Mouse (Mus musculus) left cerebral cortex, postnatal 25 days (tissue): ENCODE measurements around the gene Itga4. TPM values are rescaled to one million over a fixed set of nuclear protein-coding genes. Genes with fewer than 3 reads are reported as not detected.

ENCODE experiments used
- DNase-seq, 2 experiments: peaks; one replicate each; pipeline ENCODE4 v3.0.0; 2022; ENCODE audit warnings: low spot score in 2 of 2, mixed read lengths in 1 of 2
- intact Hi-C: fragments of 180-260 bp; cut with DNase I; formaldehyde crosslinking; loops from one replicate; pipeline ENCODE4 v1.15.1; 2025
- total RNA-seq, 2 experiments: library from RNA; stranded (reverse); gene quantifications; 2 replicates each; pipeline ENCODE4 v1.2.3; 2021

The Itga4 gene
- total RNA-seq: 10 to 100 TPM; 12.1 to 12.2 TPM

DNA sequence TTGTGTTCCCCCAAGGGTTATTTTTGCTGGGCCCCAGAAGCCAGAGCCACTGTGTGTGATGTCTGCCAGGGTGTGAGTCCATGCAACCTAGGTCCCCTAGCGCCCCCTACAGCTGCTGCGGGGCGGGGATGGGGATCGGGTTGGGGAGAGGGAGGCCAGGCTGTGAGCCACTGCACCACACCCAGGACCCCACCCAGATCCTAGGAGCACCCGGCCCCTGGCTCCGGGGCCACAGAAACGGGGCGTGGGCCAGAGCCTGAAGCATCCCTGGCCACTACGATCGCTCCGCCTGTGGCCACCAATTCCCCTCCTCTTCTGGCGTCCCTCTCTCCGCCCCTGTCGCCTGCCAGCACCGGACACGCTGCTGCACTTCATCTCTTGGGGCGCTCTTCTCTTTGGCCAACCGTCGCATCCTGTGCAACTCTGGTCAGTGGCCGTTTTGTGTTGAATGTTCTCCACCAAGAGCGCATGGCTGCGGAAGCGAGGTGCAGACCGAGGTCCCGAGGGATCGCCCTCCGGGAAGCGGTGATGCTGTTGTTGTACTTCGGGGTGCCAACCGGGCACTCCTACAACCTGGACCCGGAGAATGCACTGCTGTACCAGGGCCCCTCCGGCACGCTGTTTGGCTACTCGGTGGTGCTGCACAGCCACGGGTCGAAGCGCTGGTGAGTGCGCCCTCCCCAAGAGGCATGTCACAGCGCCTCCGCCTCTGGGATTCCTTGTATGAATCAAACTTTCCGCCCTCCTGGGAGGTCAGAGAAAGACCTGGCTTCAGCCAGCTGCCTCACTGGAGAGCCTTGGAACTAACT is at the start of gene Itga4:
TSS of gene Itga4 (plus strand) at position 235 of the 809 bp plus-strand sequence.
- intact Hi-C loops: loop anchor here (2.0 to 10.0 kb wide), 2 partner anchors 293 to 1211 kb away; no protein-coding TSS in a partner anchor
- peak; percentile 59 to 76 for DNase-seq

DNA sequence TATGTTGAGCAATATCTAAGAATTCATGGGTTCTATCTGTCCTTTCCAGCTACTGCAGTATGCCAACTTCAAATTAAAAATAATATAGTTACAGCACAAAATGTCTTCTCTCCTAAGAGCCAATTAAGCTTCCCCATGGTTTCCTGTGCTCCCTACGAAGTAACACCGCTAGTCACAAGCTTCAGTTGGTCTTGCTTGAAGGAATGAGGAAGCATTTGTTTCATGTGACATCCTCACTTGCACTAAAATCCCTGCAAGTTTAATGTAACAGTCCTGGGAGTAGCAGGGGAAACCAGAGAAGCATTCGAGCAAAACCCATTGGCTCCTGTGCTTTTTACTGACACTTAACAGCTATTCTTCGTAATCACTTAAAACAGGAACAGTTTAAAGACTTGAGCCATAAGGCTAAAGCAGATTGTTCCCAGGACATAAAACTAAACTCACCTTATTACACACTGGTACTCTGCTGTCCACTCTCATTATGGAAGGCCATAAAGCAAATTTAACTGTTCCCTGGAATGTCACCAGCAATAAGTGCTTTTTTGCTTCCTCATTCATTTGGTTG is 49.0 kb upstream of the Itga4 start:
- DNase-seq: no peak
- intact Hi-C loops: no loop called here

DNA sequence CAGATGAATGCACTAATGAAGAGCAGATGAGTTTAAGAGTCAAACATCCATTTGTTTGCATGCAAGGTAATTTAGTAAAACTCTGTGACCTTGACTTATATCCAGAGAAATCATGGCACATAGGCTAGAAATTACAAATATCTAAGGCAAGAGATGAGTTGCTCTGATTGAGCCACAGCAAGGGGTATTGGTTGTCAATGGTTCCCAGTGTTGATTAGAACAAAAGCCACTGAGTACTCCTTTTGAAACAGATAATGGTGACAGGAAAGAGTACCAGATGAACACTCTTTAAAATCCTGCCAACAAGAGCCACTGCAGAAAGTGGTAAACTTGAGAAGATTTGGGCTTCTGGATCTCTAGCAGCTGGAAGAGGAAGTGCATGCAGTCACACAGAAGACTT is 40.2 kb upstream of the Itga4 start:
- intact Hi-C loops: no loop called here
- no peak for DNase-seq

DNA sequence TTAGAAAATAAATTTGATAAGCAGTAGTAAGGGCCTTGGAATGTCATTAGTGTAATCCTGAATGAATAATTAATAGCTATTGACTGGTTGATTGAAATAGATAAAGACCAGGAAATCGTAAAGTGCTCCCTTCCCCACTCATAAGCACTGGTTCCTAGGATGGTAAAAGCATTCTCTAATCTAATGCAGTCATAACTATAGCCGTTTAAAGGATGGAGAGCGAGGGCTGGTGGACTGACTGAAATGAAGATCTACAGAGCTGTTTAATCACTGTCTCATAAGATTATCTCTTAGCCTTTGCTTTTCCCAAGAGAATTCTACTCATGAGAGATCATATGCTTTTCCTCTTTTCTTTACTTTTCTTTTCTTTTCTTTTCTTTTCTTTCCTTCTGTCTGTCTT is 39.7 kb upstream of the Itga4 start:
- DNase-seq: no peak
- intact Hi-C loops: no loop called here

DNA sequence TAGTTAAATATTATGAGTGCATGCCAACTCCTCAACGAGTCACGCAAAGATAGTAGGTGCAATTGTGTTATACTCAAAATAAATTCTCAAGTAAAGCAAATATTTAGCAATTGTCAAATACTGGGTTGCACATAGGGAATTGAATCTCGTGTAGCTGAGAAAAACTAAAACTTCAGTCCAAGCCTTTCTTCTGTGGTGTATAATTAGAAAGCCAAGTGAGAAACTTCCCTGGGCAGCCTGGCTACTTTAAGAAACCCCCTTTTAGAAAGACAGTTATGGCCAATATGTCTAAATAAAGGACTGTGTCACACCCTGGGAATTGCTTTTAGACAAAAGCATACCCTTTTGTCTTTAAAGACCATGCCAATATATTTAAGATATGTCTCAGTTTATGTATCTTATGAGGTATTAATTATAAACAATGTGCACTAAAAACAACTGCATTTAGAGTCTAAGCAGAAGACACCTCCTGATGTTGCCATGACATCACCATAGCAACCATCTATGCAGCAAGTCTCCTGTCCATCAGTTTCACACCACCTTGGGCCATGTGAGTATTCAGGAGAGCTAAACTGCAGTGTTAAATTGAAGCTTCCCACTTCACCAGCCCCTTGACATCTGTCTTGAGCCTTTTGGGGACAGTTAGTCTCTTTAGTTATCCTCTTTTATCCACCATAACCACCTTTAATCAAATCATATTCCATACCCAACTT is 30.4 kb upstream of the Itga4 start:
- intact Hi-C loops: no loop called here
- peak in 1 of 2 experiments; percentile 36 for DNase-seq

DNA sequence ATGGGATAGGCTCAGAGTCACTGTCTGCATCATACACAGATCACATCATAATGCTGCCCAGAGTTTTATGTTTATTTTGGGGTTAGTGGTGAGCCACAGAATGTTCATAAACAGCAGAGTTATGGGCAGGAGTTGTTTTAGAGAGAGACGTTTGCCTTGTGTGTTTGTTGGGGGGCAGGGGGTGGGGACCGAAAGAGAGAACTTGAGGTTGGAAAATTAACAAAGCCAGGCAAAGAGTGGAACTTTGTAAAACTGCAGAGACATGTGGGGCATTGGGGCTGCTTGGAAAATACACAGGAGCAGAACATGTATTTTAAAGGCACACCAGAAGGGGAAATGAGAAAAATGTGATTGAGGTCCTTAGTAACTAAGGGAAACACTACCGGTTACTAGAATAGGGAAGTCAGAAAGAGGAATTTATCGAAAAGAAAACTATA is 27.4 kb upstream of the Itga4 start:
- no peak for DNase-seq
- intact Hi-C loops: no loop called here

DNA sequence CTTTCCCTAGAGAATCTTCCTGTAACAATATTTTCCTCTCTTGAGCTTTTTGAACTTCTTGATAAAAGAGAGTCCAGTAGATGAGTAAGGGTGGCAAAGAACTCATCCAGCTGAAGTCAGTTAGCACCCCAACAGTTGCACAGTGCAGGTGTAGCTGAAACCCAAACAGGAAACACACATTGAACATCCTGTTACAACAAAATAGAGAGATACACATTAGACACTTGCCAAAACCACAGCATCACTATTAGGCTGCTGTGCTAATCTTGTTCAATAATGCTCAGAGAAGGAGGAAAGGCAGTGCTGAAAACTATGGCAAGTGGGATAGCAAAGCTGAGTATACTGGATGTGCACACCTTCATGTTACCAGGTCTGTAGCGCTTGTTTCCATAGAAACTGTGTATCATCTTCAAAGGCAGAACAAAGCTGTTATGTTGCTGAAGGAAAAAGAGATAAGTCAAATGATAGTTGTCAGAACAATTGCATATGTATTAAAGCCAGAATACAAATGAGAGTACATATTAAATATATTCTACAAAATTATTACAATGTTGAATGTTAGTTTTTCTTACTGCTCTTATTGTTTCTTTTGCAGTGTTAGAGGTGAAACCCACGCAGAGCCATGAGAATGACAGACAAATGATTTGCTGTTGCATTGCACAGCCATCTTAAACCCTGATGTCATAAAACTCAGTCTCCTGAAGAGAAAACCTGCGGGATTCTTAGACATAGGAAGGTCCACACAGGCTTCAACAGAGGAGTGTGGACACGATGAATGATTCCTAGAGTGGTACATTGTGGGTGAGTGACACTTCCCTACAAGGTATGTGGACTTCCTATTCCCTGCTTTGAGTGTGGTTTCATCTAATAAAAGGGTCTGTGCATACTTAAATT is 23.9 kb upstream of the Itga4 start:
- intact Hi-C loops: no loop called here

DNA sequence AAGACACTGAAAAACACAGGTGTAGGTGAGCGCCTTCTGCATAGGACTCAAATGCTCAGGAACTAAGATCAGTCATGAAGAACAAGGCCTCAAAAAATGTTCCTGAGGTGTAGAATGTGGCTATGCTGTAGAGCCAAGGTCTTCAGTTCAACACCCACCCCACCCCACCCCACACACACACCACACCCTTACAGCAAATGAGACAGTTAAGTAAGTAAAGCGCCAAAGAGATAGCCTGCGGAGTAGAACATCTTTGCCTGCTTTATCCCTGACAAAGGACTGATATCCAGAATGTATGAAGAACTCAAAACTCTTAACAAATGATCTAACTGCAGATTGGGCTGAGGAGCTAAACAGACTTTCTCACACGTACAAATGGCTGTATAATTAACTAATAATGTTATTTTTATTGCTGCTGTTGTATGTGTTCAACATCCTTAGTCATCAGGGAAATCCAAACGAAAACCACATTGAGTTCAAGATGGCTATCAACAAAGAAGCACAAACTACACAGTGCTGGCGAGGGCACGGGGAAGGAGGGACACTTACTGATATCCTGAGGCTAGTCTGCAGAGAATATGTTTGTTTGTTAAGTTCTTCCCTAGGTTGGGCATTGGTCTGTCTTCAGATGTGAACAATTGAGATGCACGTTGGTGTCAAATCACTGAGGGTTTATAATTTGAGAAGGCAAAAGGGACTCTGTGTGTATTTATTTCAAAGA is 19.3 kb upstream of the Itga4 start:
- intact Hi-C loops: no loop called here

More for the DNA sequence above, 23.9 kb upstream of the Itga4 start:
- no peak for DNase-seq

DNA sequence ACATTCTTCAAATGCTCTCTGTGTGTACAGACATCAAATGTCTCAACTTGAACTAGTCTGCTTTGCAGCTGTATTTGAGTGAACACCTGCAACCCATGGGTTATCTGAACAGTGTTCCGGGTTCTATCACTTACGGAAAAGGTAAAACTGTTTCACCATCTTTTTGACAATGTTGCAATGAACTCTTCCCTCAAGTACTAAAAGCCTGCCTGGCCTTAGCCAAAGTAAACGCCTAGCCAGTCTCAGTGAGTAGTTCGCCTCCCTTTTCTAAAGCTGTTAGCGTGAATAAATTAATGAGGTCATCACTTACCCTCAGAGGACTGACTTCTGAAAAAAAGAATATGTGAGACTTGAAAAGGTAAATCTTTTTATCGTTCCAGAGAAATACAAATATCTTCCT is 18.0 kb upstream of the Itga4 start:
- intact Hi-C loops: no loop called here

More for the DNA sequence above, 19.3 kb upstream of the Itga4 start:
- no peak for DNase-seq

DNA sequence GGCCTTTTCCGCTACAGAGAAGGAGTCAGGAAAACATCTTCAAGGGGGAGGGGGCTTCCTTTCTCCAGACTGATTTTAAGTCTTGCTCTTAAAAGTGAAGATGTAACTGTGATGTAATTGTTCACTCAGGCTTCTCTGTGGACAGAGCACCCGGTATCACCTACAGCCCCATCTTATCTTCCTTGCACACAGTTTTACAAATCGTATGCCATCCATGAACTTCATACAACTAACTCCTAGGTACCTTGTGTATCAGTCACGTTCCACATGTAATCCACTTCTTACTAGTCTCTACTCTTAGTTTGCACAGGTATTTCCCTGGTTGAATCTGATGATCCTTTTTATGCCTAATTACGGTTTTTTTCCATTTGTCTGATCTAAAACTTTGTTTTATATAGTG is 10.9 kb upstream of the Itga4 start:
- intact Hi-C loops: no loop called here
- no peak for DNase-seq

More for the DNA sequence above, 18.0 kb upstream of the Itga4 start:
- no peak for DNase-seq

DNA sequence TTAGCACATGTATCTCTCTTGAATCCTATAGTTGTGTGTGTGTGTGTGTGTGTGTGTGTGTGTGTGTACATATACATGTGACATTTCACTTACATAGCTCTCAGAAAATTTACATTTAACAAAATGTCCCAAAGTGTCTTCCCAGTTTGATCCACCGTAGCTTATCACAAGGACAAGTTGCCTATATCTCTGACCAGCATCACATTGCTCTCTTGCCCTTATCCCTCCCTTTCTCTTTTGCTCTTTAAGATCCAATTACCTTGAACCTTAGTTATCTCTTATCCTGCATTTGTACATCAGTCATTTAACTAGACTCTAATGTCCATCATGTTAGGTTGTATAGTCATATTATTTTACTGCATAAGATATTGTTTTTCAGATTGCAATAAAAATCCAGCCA is 10.5 kb upstream of the Itga4 start:
- intact Hi-C loops: no loop called here
- DNase-seq: no peak

DNA sequence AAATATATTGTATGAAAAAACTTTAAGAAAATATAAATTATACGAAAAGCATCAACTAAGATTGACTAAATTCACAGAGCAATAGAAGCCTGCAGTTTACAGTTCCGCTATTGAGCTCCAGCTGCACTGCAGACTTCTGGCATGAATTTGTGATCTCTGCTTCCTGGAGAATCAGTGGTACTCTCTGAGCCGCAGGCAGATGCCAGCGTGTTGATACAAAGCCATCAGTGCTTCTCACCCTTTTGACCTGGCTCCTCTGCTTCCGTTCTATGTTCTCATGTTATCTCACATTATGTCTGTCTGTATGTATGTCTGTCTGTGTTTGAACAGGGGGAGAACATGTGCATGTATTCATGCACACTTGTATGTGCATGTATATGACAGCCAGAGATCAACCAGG is 6.9 kb upstream of the Itga4 start:
- DNase-seq: no peak
- intact Hi-C loops: no loop called here

DNA sequence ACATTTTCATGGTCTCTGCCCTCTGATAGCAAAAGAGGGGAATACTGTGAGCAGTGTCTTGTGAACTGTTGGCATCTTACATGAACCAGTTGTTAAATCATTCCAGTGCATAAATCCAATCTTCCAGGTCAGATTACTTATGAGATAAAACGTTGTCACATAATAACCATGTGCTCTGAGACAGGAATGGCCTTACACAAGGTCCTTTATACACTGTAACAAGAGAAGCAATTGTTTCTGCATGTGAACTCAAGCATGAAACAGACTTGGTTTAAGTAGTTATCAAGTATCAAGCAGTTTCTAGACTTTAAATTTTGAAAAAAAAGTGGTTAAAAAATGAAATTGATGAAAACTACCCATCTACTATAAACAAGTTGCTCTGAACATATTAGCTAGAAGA is 4.7 kb upstream of the Itga4 start:
- DNase-seq: no peak
- intact Hi-C loops: loop anchor here (10.0 kb wide), 1 partner anchor 1206 kb away; no protein-coding TSS in a partner anchor

DNA sequence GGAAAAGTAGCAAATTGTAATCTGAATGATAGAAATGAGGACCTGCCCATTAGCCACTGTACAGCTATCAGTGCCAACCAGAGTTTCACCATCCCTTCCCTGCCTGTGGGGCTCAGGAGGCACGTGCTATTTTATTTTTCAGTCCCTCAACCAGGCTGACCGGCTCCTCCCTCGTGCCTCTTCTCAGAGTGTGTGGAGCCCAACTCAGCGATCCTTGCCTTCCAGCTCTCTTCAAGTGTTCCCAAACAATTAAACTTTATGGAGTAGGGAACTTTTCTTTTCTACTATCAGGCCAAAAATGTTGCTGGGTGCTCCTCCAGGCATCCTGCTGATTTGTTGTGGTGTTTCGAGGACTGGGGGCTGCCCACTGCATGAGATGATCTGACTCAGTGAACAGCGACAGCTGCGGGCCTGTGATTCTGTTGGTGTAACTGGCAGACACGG is 1.4 kb upstream of the Itga4 start:
- intact Hi-C loops: loop anchor here (2.0 to 10.0 kb wide), 2 partner anchors 291 to 1209 kb away; no protein-coding TSS in a partner anchor
- DNase-seq: no peak

DNA sequence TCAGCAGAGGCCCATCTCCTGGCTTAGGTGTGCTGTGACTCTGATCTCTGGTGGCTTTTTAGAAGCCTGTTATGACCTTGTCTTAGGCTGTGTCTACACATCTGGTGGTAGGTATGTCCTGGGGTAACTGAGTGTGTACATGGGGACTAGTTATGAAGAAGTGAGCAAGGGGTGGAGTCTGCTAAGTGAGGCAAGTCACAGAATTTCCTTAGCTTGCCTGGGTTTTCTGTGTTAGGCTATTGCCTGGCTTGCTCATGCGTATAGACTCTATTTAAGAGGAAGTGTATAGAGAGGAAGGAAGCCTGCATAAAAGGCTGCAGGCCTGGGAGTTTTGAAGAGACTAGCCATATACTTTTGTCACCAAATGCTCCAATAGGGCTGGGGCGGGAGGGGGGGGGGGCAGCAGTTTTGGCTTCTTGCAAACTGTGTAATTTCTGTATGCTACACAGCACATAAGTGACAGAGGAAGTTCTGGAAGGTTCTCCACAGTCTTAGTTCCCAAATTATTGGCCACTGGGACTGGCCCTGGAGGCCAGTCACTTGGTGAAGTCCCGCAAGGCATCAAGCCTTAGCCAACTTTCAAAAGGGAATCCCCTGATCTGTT is 536 bp upstream of the Itga4 start:
- intact Hi-C loops: loop anchor here (2.0 to 10.0 kb wide), 2 partner anchors 292 to 1210 kb away; no protein-coding TSS in a partner anchor
- no peak for DNase-seq

DNA sequence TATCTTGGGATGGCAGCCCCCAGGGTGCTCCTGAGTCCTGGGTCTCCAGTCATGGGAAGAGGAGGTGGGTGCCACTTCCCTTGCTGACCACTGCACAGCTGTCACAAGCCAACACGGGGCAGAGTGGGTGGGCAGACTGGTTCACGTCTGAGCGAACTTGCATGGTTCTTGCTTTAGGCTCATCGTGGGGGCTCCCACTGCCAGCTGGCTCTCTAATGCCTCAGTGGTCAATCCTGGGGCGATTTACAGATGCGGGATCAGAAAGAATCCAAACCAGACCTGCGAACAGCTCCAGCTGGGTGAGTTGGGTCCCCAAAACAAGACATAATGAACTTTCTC is 744 bp downstream of the Itga4 start:
- intact Hi-C loops: loop anchor here (10.0 kb wide), 1 partner anchor 1211 kb away; no protein-coding TSS in a partner anchor
- no peak for DNase-seq

DNA sequence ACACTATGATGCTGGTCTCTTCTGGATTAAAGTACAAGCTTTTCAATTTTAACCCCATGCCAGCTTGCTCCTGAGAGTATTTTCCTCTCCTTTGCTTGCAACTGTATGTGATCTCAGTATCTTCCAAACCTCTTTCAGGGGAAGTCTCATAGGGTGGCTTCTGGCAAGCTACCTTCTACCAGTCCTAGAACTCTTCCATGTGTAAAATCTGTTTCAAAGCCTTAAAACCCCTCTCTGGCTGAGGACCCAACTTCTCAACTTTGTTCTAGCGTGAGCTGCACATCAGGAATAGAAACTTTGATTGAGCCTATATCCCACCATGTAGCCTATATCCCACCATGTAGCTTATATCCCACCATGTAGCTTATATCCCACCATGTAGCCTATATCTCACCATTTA is 1.1 kb downstream of the Itga4 start:
- intact Hi-C loops: loop anchor here (10.0 kb wide), 1 partner anchor 1212 kb away; no protein-coding TSS in a partner anchor
- no peak for DNase-seq

DNA sequence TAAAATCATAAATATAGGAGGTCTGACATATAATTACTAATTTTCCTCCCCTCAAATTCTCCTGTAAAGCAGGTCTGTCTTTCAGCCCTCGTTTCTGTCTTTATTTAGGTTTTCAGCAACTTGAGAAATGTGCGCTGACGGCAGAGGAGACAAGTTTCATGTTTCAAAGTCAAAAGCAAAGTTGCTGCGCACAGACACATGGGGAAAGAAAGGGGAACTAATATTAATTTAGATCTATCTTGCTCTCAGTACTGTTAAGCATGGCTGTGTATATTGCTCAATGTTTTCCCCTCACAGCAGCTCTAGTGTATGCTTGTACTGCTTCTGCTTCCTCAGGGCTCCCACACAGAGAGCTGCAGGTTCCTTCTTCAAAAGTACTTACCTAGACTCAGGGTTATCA is 1.7 kb downstream of the Itga4 start:
- intact Hi-C loops: loop anchor here (10.0 kb wide), 1 partner anchor 1212 kb away; no protein-coding TSS in a partner anchor
- no peak for DNase-seq
